Mouse (Mus musculus) forebrain, embryonic 10.5 days (tissue): ENCODE results near the gene Paox. TPM values are rescaled to one million over a fixed set of nuclear protein-coding genes. Genes with fewer than 3 reads are reported as not detected.

ENCODE experiments used
- DNase-seq: peaks from one replicate; pipeline ENCODE4 v3.0.0-alpha.2; 2017; ENCODE audit warnings: low spot score; ENCODE audit errors: extremely low spot score
- H3K27ac ChIP-seq: fragments of 300-500 bp; sonication (generic); 2 replicates; pipeline ENCODE4 v1.5.1; 2016; ENCODE audit warnings: mild to moderate bottlenecking
- H3K27me3 ChIP-seq: fragments of 300-500 bp; sonication (generic); 2 replicates; pipeline ENCODE4 v1.6.1; 2016; ENCODE audit warnings: mild to moderate bottlenecking; ENCODE audit not compliant: poor library complexity, severe bottlenecking
- H3K36me3 ChIP-seq: fragments of 300-500 bp; sonication (generic); replicated peaks from 2 replicates; pipeline ENCODE4 v1.6.1; 2016; ENCODE audit warnings: mild to moderate bottlenecking, moderate library complexity
- H3K4me1 ChIP-seq: fragments of 300-500 bp; sonication (generic); 2 replicates; pipeline ENCODE4 v1.6.1; 2016
- H3K4me3 ChIP-seq: fragments of 300-500 bp; sonication (generic); 2 replicates; pipeline ENCODE4 v1.5.1; 2016; ENCODE audit warnings: mild to moderate bottlenecking, moderate library complexity
- H3K9me3 ChIP-seq: fragments of 300-500 bp; sonication (generic); 2 replicates; pipeline ENCODE4 v1.6.1; 2016; ENCODE audit warnings: mild to moderate bottlenecking, moderate library complexity
- WGBS: fragments of 180-500 bp; shearing (Covaris S2); methylation state at CpG from one replicate; pipeline ENCODE4 v1.1.7; 2016; 5-methylcytosine and 5-hydroxymethylcytosine counted together
- polyA plus RNA-seq: library from polyadenylated mRNA; unstranded; fragments of >200 nt; fragmentation: Nextera tagmentation; extraction: Ambion mirVana; gene quantifications from 2 replicates; pipeline ENCODE4 v1.2.1, GENCODE M21; 2016

Gene Paox
- polyA plus RNA-seq, 1 experiment from 2014 or later, result 17.2 TPM

GRCm38 (mm10) chr7:140153829-140154217 lies 38.2 kb downstream of the Paox start:
- peaks cover 70% of the 10 kb centered on the region for H3K27me3 ChIP-seq
- H3K27ac ChIP-seq, result no peak overlapping the region
- 0 out of 2 replicates have a peak, but pooled peaks cover 2% of the 10 kb centered on the region for H3K36me3 ChIP-seq
- no peak for DNase-seq
- peaks cover 24% of the 10 kb centered on the region for H3K4me1 ChIP-seq
- H3K4me3 ChIP-seq, result peak overlapping the region; percentile 49
- H3K9me3 ChIP-seq, result no peaks in the 10 kb centered on the region
- WGBS, result 18% methylated on average over 4 of the region's 4 CpGs

DNA sequence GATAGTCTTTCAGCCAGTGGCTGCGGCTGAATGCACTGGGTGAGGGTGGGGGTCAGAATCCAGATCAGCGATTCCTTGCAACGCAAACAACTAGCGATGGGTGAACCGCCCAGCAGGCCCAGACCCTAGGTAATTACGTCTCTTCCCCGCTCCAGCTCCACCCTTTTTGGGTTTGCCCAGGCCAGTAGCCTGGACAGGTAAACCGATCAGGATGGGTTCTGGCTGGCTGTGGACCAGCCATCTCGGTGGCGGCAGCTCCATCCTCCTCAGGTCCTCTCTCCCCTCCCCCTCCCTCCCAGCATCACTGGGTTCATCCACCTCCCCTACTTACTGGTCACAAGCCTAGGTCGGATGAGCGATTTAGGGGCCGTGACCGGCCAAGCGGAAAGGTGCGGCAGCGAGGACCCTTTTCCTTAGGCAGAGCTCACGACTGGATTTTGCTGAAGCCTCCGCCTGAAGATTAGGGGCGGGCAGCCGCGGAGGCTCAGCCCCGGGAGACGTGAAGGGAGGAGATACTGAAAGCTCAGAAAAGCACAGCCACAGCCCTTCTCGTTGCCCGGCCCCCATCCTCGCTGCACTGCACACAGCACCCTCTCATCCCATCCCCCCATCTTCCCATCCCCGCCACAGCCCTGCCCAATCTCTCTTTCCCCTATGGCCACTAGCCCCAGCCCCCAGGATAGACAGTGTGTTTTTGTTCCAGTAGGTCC lies 38.8 kb downstream of the Paox start, which contains the start of gene Sprn:
Sprn (minus strand) TSS at position 660 of the 710 bp plus-strand sequence.
- peak; percentile 25 for DNase-seq

GRCm38 (mm10) chr7:140160363-140160762 lies 44.8 kb downstream of the Paox start:
- Histone ChIP-seq H3K4me1 (no peaks in the 10 kb centered on the region), H3K36me3 (no peaks in the 10 kb centered on the region), H3K27ac (no peak overlapping the region), H3K4me3 (no peak overlapping the region), H3K9me3 (no peaks in the 10 kb centered on the region), H3K27me3 (peaks cover 25% of the 10 kb centered on the region)
- WGBS, result 78% methylated on average over 3 of the region's 3 CpGs
- DNase-seq, result no peak

More for the DNA sequence above, 38.8 kb downstream of the Paox start, which contains the start of gene Sprn:
- 2% methylated on average over 28 of the region's 28 CpGs for WGBS
- Histone ChIP-seq H3K27ac (no peak within 1 kb of the TSS), H3K4me3 (peak within 1 kb of the TSS; percentile 49), H3K36me3 (0 out of 2 replicates have a peak, but pooled peaks cover 2% of the 10 kb centered on the region), H3K9me3 (no peaks in the 10 kb centered on the region), H3K4me1 (peaks cover 24% of the 10 kb centered on the region), H3K27me3 (peaks cover 70% of the 10 kb centered on the region)

- H3K4me3 ChIP-seq, result no peak within 1 kb of the TSS
- H3K9me3 ChIP-seq, result no peaks in the 10 kb centered on the region
- H3K36me3 ChIP-seq, result no peaks in the 10 kb centered on the region
- no peaks in the 10 kb centered on the region for H3K27me3 ChIP-seq
- DNase-seq, result no peak
- 80% methylated on average over 7 of the region's 7 CpGs for WGBS
- H3K27ac ChIP-seq, result no peak within 1 kb of the TSS
- H3K4me1 ChIP-seq, result no peaks in the 10 kb centered on the region
Measured at GRCm38 (mm10) chr7:140164664-140165063, 49.1 kb downstream of the Paox start, which contains the start of gene Olfr522. TSS of gene Olfr522 (minus strand) at chr7:140164764.

DNA sequence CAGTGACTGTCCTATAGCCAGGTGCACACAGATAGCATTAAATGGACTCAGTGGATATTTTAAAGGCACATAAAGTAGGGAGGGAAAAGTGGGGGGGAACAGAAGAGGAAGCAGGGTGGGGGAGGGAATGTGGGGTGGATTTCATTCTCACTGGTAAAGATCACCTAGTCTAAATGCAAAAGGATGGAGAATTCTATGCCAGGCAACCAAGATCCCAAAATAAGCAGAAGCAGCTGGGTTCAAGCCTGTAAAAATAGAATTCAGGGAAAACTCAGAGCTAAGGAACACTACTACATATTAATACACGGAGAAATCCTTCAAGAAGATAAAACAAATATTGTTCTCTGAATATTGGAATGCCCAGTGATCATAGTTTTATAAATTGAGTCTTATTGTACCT lies 52.4 kb downstream of the Paox start:
- Histone ChIP-seq H3K9me3 (no peaks in the 10 kb centered on the region; the same call in 1 of the 2 replicates), H3K36me3 (no peaks in the 10 kb centered on the region), H3K27ac (no peak overlapping the region), H3K4me3 (no peak overlapping the region), H3K27me3 (no peaks in the 10 kb centered on the region), H3K4me1 (no peaks in the 10 kb centered on the region)
- WGBS, result 76% methylated on average over 1 of the region's 1 CpGs
- no peak for DNase-seq

DNA sequence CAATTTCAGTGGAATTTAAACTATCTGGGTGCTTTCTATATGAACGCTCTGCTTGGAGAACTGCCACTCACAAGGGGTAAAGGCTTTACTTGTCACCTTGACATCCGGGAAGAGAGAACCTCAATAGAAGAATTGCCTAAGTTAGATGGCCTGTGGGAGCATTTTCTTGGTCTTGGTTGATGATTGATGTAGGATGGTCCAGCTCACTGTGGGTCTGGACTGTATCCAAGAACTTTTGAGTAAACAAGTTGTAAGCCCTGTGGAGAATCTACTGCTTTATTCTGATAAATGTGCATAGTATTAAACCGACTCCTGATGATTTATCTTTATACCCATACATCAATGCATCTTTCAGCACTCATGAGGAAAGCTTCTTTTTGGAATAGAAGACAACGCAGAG lies 53.8 kb downstream of the Paox start:
- no peak overlapping the region for H3K27ac ChIP-seq
- 85% methylated on average over 4 of the region's 4 CpGs for WGBS
- no peaks in the 10 kb centered on the region for H3K4me1 ChIP-seq
- no peak overlapping the region for H3K4me3 ChIP-seq
- no peaks in the 10 kb centered on the region; the same call in 1 of the 2 replicates for H3K9me3 ChIP-seq
- H3K36me3 ChIP-seq, result no peaks in the 10 kb centered on the region
- no peak for DNase-seq
- no peaks in the 10 kb centered on the region for H3K27me3 ChIP-seq

GRCm38 (mm10) chr7:140170863-140171262 lies 55.3 kb downstream of the Paox start:
- H3K4me1 ChIP-seq, result no peaks in the 10 kb centered on the region
- H3K9me3 ChIP-seq, result no peaks in the 10 kb centered on the region; the same call in 1 of the 2 replicates
- H3K4me3 ChIP-seq, result no peak overlapping the region
- DNase-seq, result no peak
- no peaks in the 10 kb centered on the region for H3K36me3 ChIP-seq
- H3K27ac ChIP-seq, result no peak overlapping the region
- WGBS, result 91% methylated on average over 3 of the region's 3 CpGs
- no peaks in the 10 kb centered on the region for H3K27me3 ChIP-seq

DNA sequence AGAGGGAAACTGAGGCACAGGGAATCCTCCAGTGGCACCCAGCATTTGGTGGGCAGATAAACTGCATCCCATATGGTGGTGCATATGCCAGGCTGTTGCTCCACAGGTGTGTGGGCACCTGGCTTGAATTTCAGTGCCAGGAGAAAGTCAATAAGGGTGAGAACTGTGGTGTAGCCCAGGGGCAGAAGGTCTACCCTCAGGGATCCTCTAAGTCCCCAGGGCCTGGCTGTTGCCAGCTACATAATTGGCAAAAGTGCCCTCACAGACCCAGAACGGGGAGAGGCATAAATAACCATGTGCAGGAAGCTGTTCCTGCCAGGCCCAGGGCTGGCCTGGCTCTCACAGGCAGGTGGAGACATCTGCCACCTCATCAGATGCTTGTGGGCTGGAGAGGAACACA lies 57.3 kb downstream of the Paox start, which contains the start of gene Olfr523:
Olfr523 (plus strand) TSS at position 282 of the 400 bp plus-strand sequence.
- DNase-seq, result no peak
- H3K9me3 ChIP-seq, result no peaks in the 10 kb centered on the region; the same call in 1 of the 2 replicates
- no peaks in the 10 kb centered on the region for H3K36me3 ChIP-seq
- no peak within 1 kb of the TSS for H3K4me3 ChIP-seq
- H3K27me3 ChIP-seq, result no peaks in the 10 kb centered on the region
- no peak within 1 kb of the TSS for H3K27ac ChIP-seq
- WGBS, result 68% methylated on average over 1 of the region's 1 CpGs
- no peaks in the 10 kb centered on the region for H3K4me1 ChIP-seq

- DNase-seq, result no peak
- WGBS, result 94% methylated on average over 2 of the region's 2 CpGs
- no peaks in the 10 kb centered on the region for H3K4me1 ChIP-seq
- no peak overlapping the region for H3K4me3 ChIP-seq
- no peaks in the 10 kb centered on the region for H3K36me3 ChIP-seq
- H3K9me3 ChIP-seq, result no peaks in the 10 kb centered on the region
- H3K27me3 ChIP-seq, result no peaks in the 10 kb centered on the region
- H3K27ac ChIP-seq, result no peak overlapping the region
Measured at GRCm38 (mm10) chr7:140179176-140179575, 63.6 kb downstream of the Paox start.

DNA sequence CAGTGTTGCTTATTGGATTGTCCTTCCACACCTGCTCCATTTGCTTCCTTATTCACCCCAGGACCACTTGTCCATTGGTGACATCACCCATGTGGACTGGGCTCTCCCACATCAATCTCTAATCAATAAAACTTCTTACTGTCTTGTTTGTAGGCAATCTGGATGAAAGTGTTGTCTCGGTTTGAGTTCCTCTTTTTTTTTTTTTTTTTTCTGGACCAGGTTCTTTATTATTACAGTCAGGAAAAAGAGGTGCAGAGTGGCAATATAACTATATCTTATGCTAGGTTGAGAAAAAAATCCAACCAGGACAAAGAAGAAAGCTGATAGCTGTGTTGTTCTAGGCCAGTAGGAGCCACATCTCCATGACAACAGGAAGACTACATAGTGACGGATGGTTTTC lies 65.1 kb downstream of the Paox start:
- Histone ChIP-seq H3K27ac (no peak overlapping the region), H3K4me3 (no peak overlapping the region), H3K27me3 (no peaks in the 10 kb centered on the region), H3K9me3 (no peaks in the 10 kb centered on the region), H3K4me1 (no peaks in the 10 kb centered on the region), H3K36me3 (no peaks in the 10 kb centered on the region)
- 86% methylated on average over 2 of the region's 2 CpGs for WGBS
- DNase-seq, result no peak

GRCm38 (mm10) chr7:140184206-140184605 lies 68.6 kb downstream of the Paox start:
- H3K36me3 ChIP-seq, result no peaks in the 10 kb centered on the region

More at GRCm38 (mm10) chr7:140184206-140184605, 68.6 kb downstream of the Paox start:
- no peak for DNase-seq
- H3K27ac ChIP-seq, result no peak overlapping the region
- no peaks in the 10 kb centered on the region for H3K9me3 ChIP-seq
- WGBS, result 89% methylated on average over 4 of the region's 4 CpGs
- H3K4me3 ChIP-seq, result no peak overlapping the region
- H3K27me3 ChIP-seq, result no peaks in the 10 kb centered on the region
- H3K4me1 ChIP-seq, result no peaks in the 10 kb centered on the region
